Mouse (Mus musculus) heart, adult 2 months (tissue): Measurements from ENCODE around the gene Ltbp3. TPM values are rescaled to one million over a fixed set of nuclear protein-coding genes. Genes with fewer than 3 reads are reported as not detected.

ENCODE experiments used
- DNase-seq, 2 experiments: peaks; one replicate each; pipeline ENCODE4 v3.0.0; 2021
- H3K27ac ChIP-seq: fragments of 200-600 bp; 2 replicates; pipeline ENCODE4 v1.8.1; 2022
- H3K27me3 ChIP-seq: fragments of 200-500 bp; 2 replicates; pipeline ENCODE4 v1.6.1; 2012; ENCODE audit warnings: mild to moderate bottlenecking, low read length, inconsistent platforms, mixed read lengths; ENCODE audit not compliant: control insufficient read depth, insufficient read depth
- H3K36me3 ChIP-seq: fragments of 200-500 bp; 2 replicates; pipeline ENCODE4 v1.6.1; 2012; ENCODE audit warnings: low read length, inconsistent platforms; ENCODE audit not compliant: control insufficient read depth, insufficient read depth
- H3K4me1 ChIP-seq: fragments of 200-500 bp; 2 replicates; pipeline ENCODE4 v1.6.1; 2011; ENCODE audit warnings: low read length; ENCODE audit not compliant: control insufficient read depth, insufficient read depth
- H3K4me3 ChIP-seq: fragments of 200-600 bp; 2 replicates; pipeline ENCODE4 v1.8.1; 2022
- H3K79me2 ChIP-seq: fragments of 200-500 bp; replicated peaks from 2 replicates; pipeline ENCODE4 v1.6.1; 2012; ENCODE audit warnings: mild to moderate bottlenecking, inconsistent platforms, low read length, moderate library complexity, mixed read lengths; ENCODE audit not compliant: control insufficient read depth, insufficient read depth
- H3K9ac ChIP-seq: fragments of 200-500 bp; 2 replicates; pipeline ENCODE4 v1.6.1; 2012; ENCODE audit warnings: low read depth, mild to moderate bottlenecking, control low read depth, inconsistent platforms, low read length, mixed read lengths
- CTCF ChIP-seq: fragments of 200-600 bp; IDR thresholded peaks from 2 replicates; pipeline ENCODE4 v1.8.1; 2022; ENCODE audit warnings: antibody characterized with exemption, mild to moderate bottlenecking, moderate library complexity
- EP300 ChIP-seq: fragments of 200-500 bp; IDR thresholded peaks from 2 replicates; pipeline ENCODE4 v1.6.1; 2011; ENCODE audit warnings: low read depth, low read length, control low read depth; ENCODE audit not compliant: insufficient read depth
- POLR2A ChIP-seq: fragments of 200-500 bp; IDR thresholded peaks from 2 replicates; pipeline ENCODE4 v1.6.1; 2011; ENCODE audit warnings: mild to moderate bottlenecking, low read depth, low read length, control low read depth; ENCODE audit not compliant: insufficient read depth
- WGBS: fragments of 180-500 bp; shearing (Covaris S2); methylation state at CpG from one replicate; pipeline ENCODE4 v1.1.7; 2018; 5-methylcytosine and 5-hydroxymethylcytosine counted together
- intact Hi-C: fragments of 180-260 bp; cut with DNase I; formaldehyde crosslinking; loops from one replicate; pipeline ENCODE4 v1.15.1; 2025
- polyA plus RNA-seq: library from polyadenylated mRNA; depleted of rRNA; stranded (reverse); fragments of >200 nt; gene quantifications from 2 replicates; pipeline ENCODE4 v1.2.3, GENCODE M21; 2012
- total RNA-seq, 2 experiments: library from RNA; stranded (reverse); gene quantifications; 2 replicates each; pipeline ENCODE4 v1.2.3; 2021

Gene Ltbp3
- total and polyA plus RNA-seq, 3 experiments: 30.7 to 61.5 (median 34.2) TPM

DNA sequence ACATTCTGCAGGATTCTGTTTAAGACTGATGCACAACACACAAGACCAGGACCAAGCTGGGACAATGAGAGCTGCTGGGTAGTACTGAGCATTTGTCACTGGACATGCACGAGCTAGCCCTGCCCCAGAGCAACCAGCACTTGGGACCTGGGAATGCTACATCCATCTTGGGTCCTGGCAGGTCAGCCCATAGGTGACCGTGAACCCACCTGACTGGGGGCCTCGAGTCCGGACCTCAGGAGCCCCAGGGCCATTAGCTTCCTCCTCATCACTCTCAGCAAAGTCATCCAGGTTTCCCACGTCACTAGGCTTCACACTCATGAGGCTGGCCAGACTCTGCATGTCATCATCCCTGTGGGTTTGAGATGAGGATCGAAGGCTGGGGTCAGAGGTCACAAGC is 19.5 kb upstream of the Ltbp3 start:
- peak in 1 of 2 experiments; percentile 13 for DNase-seq
- Histone ChIP-seq H3K27ac (no peak overlapping the region), H3K36me3 (no peaks in the 10 kb centered on the region), H3K9ac (no peak overlapping the region), H3K27me3 (no peaks in the 10 kb centered on the region), H3K4me3 (no peak overlapping the region), H3K79me2 (no peaks in the 10 kb centered on the region; the same call in 1 of the 2 replicates), H3K4me1 (peaks cover 8% of the 10 kb centered on the region)
- TF ChIP-seq POLR2A (no peak), EP300 (no peak), CTCF (no peak)
- WGBS: 92% methylated on average over 6 of the region's 6 CpGs
- intact Hi-C loops: no loop called here

GRCm38 (mm10) chr19:5722848-5723425 is 17.8 kb upstream of the Ltbp3 start:
- Histone ChIP-seq H3K4me3 (no peak overlapping the region), H3K79me2 (no peaks in the 10 kb centered on the region; the same call in 1 of the 2 replicates), H3K27me3 (no peaks in the 10 kb centered on the region), H3K4me1 (peaks cover 16% of the 10 kb centered on the region), H3K27ac (no peak overlapping the region), H3K9ac (no peak overlapping the region), H3K36me3 (no peaks in the 10 kb centered on the region)
- TF ChIP-seq POLR2A (no peak), CTCF (no peak), EP300 (no peak)
- no peak for DNase-seq
- WGBS: 72% methylated on average over 7 of the region's 7 CpGs
- intact Hi-C loops: no loop called here

DNA sequence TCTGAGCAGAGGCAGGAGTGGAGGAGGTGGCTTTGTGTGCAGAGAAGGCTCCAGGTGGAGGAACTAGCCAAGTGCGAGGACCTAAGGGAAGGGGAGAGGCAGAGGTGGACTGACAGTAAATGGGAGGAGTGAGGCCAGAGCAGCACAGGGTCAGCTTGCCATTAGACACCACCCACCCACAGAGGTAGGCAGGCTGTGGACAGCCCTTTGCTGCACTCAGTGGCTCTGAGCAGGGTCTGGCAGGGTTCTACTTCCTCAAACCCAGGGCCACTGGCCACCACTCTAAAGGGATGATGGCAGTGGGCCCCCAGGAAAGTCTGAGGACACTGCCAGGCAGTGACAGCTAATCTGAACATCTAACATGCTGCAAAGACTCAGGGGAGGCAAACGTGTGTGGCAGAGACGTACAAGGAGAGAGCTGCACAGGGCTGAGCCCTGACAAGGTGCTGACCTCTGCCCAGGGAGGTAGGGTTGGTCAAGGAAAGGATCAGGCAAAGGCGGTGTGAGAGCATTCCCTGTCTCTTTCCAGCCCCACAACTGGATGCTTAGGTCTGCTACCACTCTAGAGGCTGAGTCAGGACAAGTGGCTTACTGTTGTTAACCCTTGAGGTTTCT is 16.7 kb upstream of the Ltbp3 start:
- H3K79me2 ChIP-seq: no peaks in the 10 kb centered on the region; the same call in 1 of the 2 replicates
- 28% methylated on average over 4 of the region's 4 CpGs for WGBS
- H3K27me3 ChIP-seq: no peaks in the 10 kb centered on the region
- peak overlapping the region; percentile 73 for H3K4me3 ChIP-seq
- intact Hi-C loops: no loop called here
- H3K4me1 ChIP-seq: peaks cover 22% of the 10 kb centered on the region
- TF ChIP-seq POLR2A: no peak
- TF ChIP-seq EP300: no peak
- no peak for TF ChIP-seq CTCF
- DNase-seq: no peak
- peak overlapping the region; percentile 95 for H3K27ac ChIP-seq
- no peaks in the 10 kb centered on the region for H3K36me3 ChIP-seq
- peak overlapping the region; percentile 79 for H3K9ac ChIP-seq

DNA sequence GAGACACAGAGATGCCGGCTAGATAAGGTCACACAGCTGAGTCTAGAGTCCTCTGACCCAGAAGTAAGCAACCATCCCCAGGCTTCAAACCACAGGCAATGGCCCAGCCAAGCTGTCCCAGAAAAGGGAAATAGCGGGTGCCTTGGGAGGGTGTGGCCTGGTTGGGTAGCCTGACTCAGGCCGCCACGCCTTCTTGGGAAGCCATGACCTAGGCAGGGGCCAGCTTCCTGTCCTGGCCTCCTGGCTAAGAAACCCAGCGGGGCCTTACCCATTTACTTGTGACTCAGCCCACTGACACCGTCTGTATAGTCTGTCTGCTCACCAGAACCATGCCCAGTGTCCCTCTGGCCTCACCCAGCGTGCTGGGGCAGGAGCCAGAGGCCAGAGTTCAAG is 16.2 kb upstream of the Ltbp3 start:
- WGBS: 3% methylated on average over 7 of the region's 7 CpGs
- peak overlapping the region; percentile 95 for H3K27ac ChIP-seq
- peak; percentile 86 to 93 for DNase-seq
- no peaks in the 10 kb centered on the region for H3K36me3 ChIP-seq
- TF ChIP-seq POLR2A (peak; percentile 43; the same call in 1 of the 2 replicates), CTCF (no peak), EP300 (no peak; the same call in 1 of the 2 replicates)
- H3K4me3 ChIP-seq: peak overlapping the region; percentile 73
- H3K4me1 ChIP-seq: peaks cover 22% of the 10 kb centered on the region
- H3K27me3 ChIP-seq: no peaks in the 10 kb centered on the region
- intact Hi-C loops: no loop called here
- H3K79me2 ChIP-seq: no peaks in the 10 kb centered on the region; the same call in 1 of the 2 replicates
- H3K9ac ChIP-seq: peak overlapping the region; percentile 79

- peak overlapping the region; percentile 79 for H3K9ac ChIP-seq
- peak overlapping the region; percentile 95 for H3K27ac ChIP-seq
- H3K79me2 ChIP-seq: no peaks in the 10 kb centered on the region; the same call in 1 of the 2 replicates
- 0 out of 2 replicates have a peak, but pooled peaks have one; percentile 30 for TF ChIP-seq EP300
- TF ChIP-seq POLR2A: peak; percentile 51
- no peak for TF ChIP-seq CTCF
- intact Hi-C loops: loop anchor here (5.0 kb wide), 4 partner anchors 78 to 402 kb away; partner anchors contain the start of genes Kat5 and Snx15
- no peaks in the 10 kb centered on the region for H3K27me3 ChIP-seq
- no peaks in the 10 kb centered on the region for H3K36me3 ChIP-seq
- peak; percentile 85 to 88 for DNase-seq
- 7% methylated on average over 12 of the region's 12 CpGs for WGBS
- peaks cover 24% of the 10 kb centered on the region for H3K4me1 ChIP-seq
- H3K4me3 ChIP-seq: peak overlapping the region; percentile 73
These were observed 15.5 kb upstream of the Ltbp3 start for GRCm38 (mm10) chr19:5725029-5725707.
